Mouse (Mus musculus) spleen, adult 2 months (tissue): ENCODE results near the gene Slc7a7.

Experiments used
- CTCF ChIP-seq: fragments of 200-500 bp; IDR thresholded peaks from 2 replicates; pipeline ENCODE4 v1.5.1; 2011; ENCODE audit warnings: mild to moderate bottlenecking, inconsistent platforms; ENCODE audit not compliant: insufficient read depth, insufficient read length, insufficient replicate concordance; ENCODE audit errors: extremely low read depth
- POLR2A ChIP-seq: fragments of 200-500 bp; IDR thresholded peaks from 2 replicates; pipeline ENCODE4 v1.6.1; 2011; ENCODE audit warnings: low read depth, low read length, inconsistent platforms

GRCm38 (mm10) chr14:54401723-54402122 lies 15.9 kb downstream of the Slc7a7 start:
- TF ChIP-seq CTCF (no peak), POLR2A (no peak)
